Mouse (Mus musculus): ENCODE results near the gene Gucy2c.
"Not testable (repeated sequence)": the region's sequence is repeated elsewhere in the genome, so short reads cannot be mapped to it uniquely, and the experiment has no call there.

Gene Gucy2c

GRCm38 (mm10) chr6:136803093-136803738 lies 21.7 kb upstream of the Gucy2c start:
- DNase-seq, result no peak

GRCm38 (mm10) chr6:136801274-136801673 lies 19.7 kb upstream of the Gucy2c start:
- DNase-seq, result no peak

- no peak for DNase-seq
Observed at GRCm38 (mm10) chr6:136800710-136801109, 19.1 kb upstream of the Gucy2c start.

GRCm38 (mm10) chr6:136797874-136798693 lies 16.5 kb upstream of the Gucy2c start:
- not testable (repeated sequence) for DNase-seq

- DNase-seq, result no peak
Observed at GRCm38 (mm10) chr6:136795850-136796249, 14.3 kb upstream of the Gucy2c start.

- DNase-seq, result no peak
Observed at GRCm38 (mm10) chr6:136795110-136795509, 13.5 kb upstream of the Gucy2c start.

- DNase-seq, result no peak
Observed at GRCm38 (mm10) chr6:136793831-136794525, 12.4 kb upstream of the Gucy2c start.

- no peak for DNase-seq
Observed at GRCm38 (mm10) chr6:136792884-136793758, 11.6 kb upstream of the Gucy2c start.

GRCm38 (mm10) chr6:136789391-136789971 lies 7.9 kb upstream of the Gucy2c start:
- no peak for DNase-seq

GRCm38 (mm10) chr6:136782761-136783160 lies 1.2 kb upstream of the Gucy2c start:
- DNase-seq, result no peak

GRCm38 (mm10) chr6:136782146-136782545 lies 581 bp upstream of the Gucy2c start:
- DNase-seq, result no peak

GRCm38 (mm10) chr6:136776392-136776791 lies 5.2 kb downstream of the Gucy2c start:
- DNase-seq, result no peak

- DNase-seq, result no peak
Observed at GRCm38 (mm10) chr6:136769859-136770258, 11.7 kb downstream of the Gucy2c start.

GRCm38 (mm10) chr6:136769143-136769542 lies 12.4 kb downstream of the Gucy2c start:
- no peak for DNase-seq

- no peak for DNase-seq
Observed at GRCm38 (mm10) chr6:136763912-136764311, 17.7 kb downstream of the Gucy2c start.

- DNase-seq, result no peak
Observed at GRCm38 (mm10) chr6:136750567-136750966, 31.0 kb downstream of the Gucy2c start.

GRCm38 (mm10) chr6:136745586-136745985 lies 36.0 kb downstream of the Gucy2c start:
- no peak for DNase-seq

- peak; percentile 54 for DNase-seq
Observed at GRCm38 (mm10) chr6:136743729-136744128, 37.8 kb downstream of the Gucy2c start.

GRCm38 (mm10) chr6:136742352-136743118 lies 39.0 kb downstream of the Gucy2c start:
- DNase-seq, result peak; percentile 93

GRCm38 (mm10) chr6:136741281-136741680 lies 40.3 kb downstream of the Gucy2c start:
- DNase-seq, result peak; percentile 28

- peak; percentile 62 for DNase-seq
Observed at GRCm38 (mm10) chr6:136735766-136736165, 45.8 kb downstream of the Gucy2c start.

Data from thymus, postnatal 25 days (tissue).